Mouse (Mus musculus) limb, embryonic 12.5 days (tissue): Measurements from ENCODE around the gene Lyg1. TPM values are rescaled to one million over a fixed set of nuclear protein-coding genes. Genes with fewer than 3 reads are reported as not detected.
"Not testable (repeated sequence)": the region's sequence is repeated elsewhere in the genome, so short reads cannot be mapped to it uniquely, and the experiment has no call there.

Experiments used
- ATAC-seq: fragments of 200-750 bp; cut with Nextera tagmentation; 2 replicates; pipeline ENCODE4 v1.8.0; 2017; ENCODE audit warnings: low read depth, moderate TSS enrichment; ENCODE audit not compliant: insufficient number of reproducible peaks, insufficient read depth, low FRiP score, low TSS enrichment
- H3K27ac ChIP-seq: fragments of 300-500 bp; sonication (generic); 2 replicates; pipeline ENCODE4 v1.5.1; 2016; ENCODE audit warnings: mild to moderate bottlenecking, moderate library complexity
- H3K27me3 ChIP-seq: fragments of 300-500 bp; sonication (generic); 2 replicates; pipeline ENCODE4 v1.6.1; 2016; ENCODE audit warnings: mild to moderate bottlenecking, moderate library complexity
- H3K36me3 ChIP-seq: fragments of 300-500 bp; sonication (generic); 2 replicates; pipeline ENCODE4 v1.6.1; 2016; ENCODE audit warnings: mild to moderate bottlenecking, moderate library complexity
- H3K4me1 ChIP-seq: fragments of 300-500 bp; sonication (generic); replicated peaks from 2 replicates; pipeline ENCODE4 v1.6.1; 2016
- H3K4me2 ChIP-seq: fragments of 300-500 bp; sonication (generic); 2 replicates; pipeline ENCODE4 v1.6.1; 2016; ENCODE audit warnings: mild to moderate bottlenecking, moderate library complexity
- H3K4me3 ChIP-seq: fragments of 300-500 bp; sonication (generic); replicated peaks from 2 replicates; pipeline ENCODE4 v1.5.1; 2016; ENCODE audit warnings: mild to moderate bottlenecking
- H3K9ac ChIP-seq: fragments of 300-500 bp; sonication (generic); replicated peaks from 2 replicates; pipeline ENCODE4 v1.6.1; 2016; ENCODE audit warnings: mild to moderate bottlenecking, moderate library complexity
- H3K9me3 ChIP-seq: fragments of 300-500 bp; sonication (generic); 2 replicates; pipeline ENCODE4 v1.6.1; 2016; ENCODE audit warnings: mild to moderate bottlenecking, moderate library complexity
- WGBS: fragments of 180-500 bp; shearing (Covaris S2); methylation state at CpG from one replicate; pipeline ENCODE4 v1.1.7; 2016; 5-methylcytosine and 5-hydroxymethylcytosine counted together
- polyA plus RNA-seq: library from polyadenylated mRNA; unstranded; fragments of >200 nt; fragmentation: Nextera tagmentation; extraction: Ambion mirVana; gene quantifications from 2 replicates; pipeline ENCODE4 v1.2.1, GENCODE M21; 2016

Lyg1 gene
- polyA plus RNA-seq, 1 experiment from 2014 or later: not detected

DNA sequence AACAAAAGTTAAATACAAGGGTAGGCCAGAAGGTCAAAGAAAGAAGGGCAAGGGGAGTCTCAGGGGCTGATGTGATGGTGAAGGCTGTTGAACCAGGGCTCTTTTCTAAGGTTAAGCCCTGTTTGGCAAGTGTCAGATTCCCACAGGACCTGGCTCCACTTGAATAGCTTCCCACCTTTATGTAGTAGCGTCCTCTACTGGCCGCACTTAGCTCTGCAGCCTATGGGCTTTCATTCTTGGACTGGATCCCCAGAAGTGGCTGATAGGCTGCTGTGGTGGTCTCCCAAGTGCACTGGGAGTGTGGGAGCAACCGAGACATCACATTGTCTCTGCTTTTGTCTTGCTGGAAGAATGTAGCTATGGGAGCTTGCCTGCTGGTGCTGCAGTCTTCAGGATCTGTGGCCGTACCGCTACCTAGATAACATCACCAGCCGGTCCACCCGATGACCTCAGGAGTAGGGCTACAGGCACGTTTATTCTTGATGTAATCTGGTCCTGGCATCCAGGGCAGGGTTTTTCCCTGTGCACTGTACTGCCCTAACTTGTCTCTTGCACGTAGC, 28.3 kb upstream of the Lyg1 start:
- Histone ChIP-seq H3K4me3 (no peak overlapping the region), H3K36me3 (peaks cover 62% of the 10 kb centered on the region), H3K4me2 (no peak overlapping the region), H3K4me1 (no peaks in the 10 kb centered on the region), H3K27me3 (no peaks in the 10 kb centered on the region), H3K9me3 (no peaks in the 10 kb centered on the region), H3K27ac (no peak overlapping the region), H3K9ac (no peak overlapping the region)
- ATAC-seq: no peak
- 85% methylated on average over 9 of the region's 9 CpGs for whole genome bisulfite sequencing

DNA sequence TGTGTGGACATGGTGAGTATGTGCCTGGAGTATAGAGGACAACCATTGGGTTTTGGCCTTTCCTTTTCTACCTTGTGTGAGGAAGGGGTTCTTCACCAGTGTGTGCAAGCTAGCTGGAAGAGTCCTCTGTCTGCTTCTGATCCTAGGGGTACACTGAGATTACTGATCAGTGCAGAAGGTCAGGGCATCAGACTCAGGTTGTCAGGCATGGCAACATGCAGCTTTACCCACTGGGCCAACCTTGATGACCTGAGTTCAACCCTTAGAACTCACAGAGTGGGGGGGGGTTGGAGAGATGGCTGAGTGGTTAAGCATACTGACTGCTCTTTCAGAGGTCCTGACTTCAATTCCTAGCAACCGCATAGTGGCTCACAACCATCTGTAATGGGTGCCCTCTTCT, 26.8 kb upstream of the Lyg1 start:
- H3K36me3 ChIP-seq: peaks cover 48% of the 10 kb centered on the region
- no peak overlapping the region for H3K27ac ChIP-seq

DNA sequence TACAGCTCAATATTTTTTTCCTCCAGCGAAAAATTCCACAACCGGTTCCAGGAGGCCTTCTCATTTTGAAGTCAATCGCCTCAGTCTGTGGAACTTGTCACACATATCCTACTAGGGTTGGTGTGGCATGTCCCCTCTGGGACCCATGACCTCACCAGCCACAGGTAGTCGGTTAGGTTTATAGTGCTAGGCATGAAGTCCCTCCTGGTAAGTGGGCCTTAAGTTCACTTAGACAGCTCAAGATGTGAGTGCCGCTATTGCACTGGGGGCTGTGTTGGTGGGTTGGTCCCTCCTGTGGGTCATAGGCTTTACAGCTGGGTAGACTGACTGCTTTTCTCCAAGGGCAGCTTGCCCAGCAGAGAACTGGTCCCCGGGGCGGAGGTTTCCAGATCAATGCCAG, 19.7 kb upstream of the Lyg1 start:
- Histone ChIP-seq H3K4me3 (no peak overlapping the region), H3K4me2 (no peak overlapping the region), H3K4me1 (no peaks in the 10 kb centered on the region), H3K27me3 (no peaks in the 10 kb centered on the region), H3K27ac (no peak overlapping the region), H3K9ac (no peak overlapping the region), H3K9me3 (no peaks in the 10 kb centered on the region), H3K36me3 (no peaks in the 10 kb centered on the region)
- no peak for ATAC-seq
- WGBS: 84% methylated on average over 7 of the region's 7 CpGs

More for the DNA sequence above, 26.8 kb upstream of the Lyg1 start:
- no peak for ATAC-seq
- no peaks in the 10 kb centered on the region for H3K9me3 ChIP-seq
- no peak overlapping the region for H3K9ac ChIP-seq
- no peak overlapping the region for H3K4me3 ChIP-seq
- H3K27me3 ChIP-seq: no peaks in the 10 kb centered on the region
- no peak overlapping the region for H3K4me2 ChIP-seq
- 100% methylated on average over 1 of the region's 1 CpGs for WGBS
- H3K4me1 ChIP-seq: no peaks in the 10 kb centered on the region

DNA sequence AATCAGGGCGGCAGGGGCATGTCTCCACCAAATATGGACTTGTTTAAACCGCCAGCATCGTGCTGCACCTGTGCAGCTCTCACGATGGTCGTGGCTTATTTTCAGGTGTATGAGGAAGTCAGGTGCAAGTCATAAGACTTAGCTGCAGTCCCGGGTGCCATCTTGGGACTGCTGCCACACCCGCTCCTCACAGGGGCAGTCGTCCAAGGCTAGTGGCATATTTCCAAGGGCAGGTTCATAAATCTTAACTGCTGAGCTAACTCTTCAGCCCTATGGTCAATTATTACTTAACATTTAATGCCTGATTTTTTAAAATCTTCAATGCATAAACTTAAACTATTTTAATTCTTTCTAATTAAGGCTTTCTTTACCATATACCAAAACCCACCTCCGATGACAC, 19.1 kb upstream of the Lyg1 start:
- H3K27me3 ChIP-seq, H3K4me3 ChIP-seq: not testable (repeated sequence)

DNA sequence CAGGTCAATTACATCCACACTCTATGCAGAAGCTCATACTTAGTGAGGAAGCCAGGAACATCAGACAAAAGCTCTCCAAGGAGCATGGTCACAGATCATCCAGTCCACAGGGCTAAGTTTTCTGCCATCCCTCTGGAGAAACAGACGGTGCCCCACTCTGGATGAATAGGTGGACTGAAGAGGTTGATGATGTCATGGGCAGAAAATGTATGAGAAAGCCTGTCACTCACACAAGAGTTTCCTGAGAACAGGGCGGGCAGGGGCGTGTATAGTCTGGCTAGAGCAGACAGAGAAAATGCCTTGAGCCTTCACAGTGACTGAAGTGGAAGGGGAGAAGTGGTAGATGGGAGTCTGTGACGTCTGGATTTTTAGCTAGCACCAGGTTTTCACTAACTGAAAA, 14.0 kb upstream of the Lyg1 start:
- ATAC-seq: no peak
- Histone ChIP-seq H3K4me1 (no peaks in the 10 kb centered on the region), H3K36me3 (no peaks in the 10 kb centered on the region), H3K9ac (no peak overlapping the region), H3K4me2 (no peak overlapping the region), H3K4me3 (no peak overlapping the region), H3K9me3 (no peaks in the 10 kb centered on the region), H3K27me3 (no peaks in the 10 kb centered on the region), H3K27ac (no peak overlapping the region)
- WGBS: 64% methylated on average over 4 of the region's 4 CpGs

More for the DNA sequence above, 19.1 kb upstream of the Lyg1 start:
- H3K9ac ChIP-seq, ATAC-seq, H3K27ac ChIP-seq, H3K36me3 ChIP-seq, H3K4me1 ChIP-seq, H3K9me3 ChIP-seq, H3K4me2 ChIP-seq: not testable (repeated sequence)
- WGBS: 74% methylated on average over 9 of the region's 9 CpGs

DNA sequence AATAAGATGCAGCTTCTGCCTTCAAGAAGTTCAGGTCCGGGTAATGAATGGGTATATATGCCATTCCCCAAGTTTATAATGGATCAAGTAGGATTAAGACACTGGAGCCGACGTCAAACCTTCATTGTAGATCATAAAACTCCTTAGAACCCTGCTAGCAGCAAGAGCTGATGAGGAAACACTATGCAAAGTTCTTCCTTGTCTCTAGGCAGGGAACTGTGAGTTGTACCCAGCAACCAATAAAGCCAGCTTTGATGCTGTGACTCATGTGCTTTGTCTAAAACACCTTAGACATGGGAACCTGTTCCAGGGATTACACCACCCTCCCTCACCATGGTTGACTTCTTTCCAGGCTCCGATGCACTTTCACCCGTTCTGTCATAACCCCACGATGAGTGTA, 11.2 kb upstream of the Lyg1 start:
- Histone ChIP-seq H3K4me3 (no peak overlapping the region), H3K9ac (no peak overlapping the region), H3K36me3 (no peaks in the 10 kb centered on the region), H3K9me3 (no peaks in the 10 kb centered on the region), H3K4me2 (no peak overlapping the region), H3K27ac (no peak overlapping the region), H3K4me1 (0 out of 2 replicates have a peak, but pooled peaks cover 3% of the 10 kb centered on the region), H3K27me3 (no peaks in the 10 kb centered on the region)
- ATAC-seq: no peak
- WGBS: 68% methylated on average over 6 of the region's 6 CpGs

DNA sequence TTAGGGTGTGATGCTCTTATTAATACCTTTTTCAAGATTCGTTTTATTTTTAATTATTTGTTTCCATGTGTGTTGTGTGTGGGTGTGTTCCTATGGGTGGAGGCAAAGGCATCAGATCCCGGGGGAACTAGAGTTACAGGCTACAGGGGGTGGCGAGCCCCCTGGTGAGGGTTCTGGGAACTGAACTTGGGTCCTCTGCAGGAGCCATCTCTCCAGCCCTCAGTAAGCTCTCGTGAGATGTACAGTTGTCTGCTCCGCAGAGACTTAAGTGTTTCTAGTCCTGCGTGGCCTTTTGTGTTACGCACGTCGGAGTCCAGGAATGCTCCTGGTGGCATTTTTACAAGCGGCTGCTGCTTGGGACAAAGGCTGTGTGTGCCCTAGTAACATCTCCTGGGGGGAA, 8.0 kb upstream of the Lyg1 start:
- Histone ChIP-seq H3K36me3 (no peaks in the 10 kb centered on the region), H3K9ac (no peak overlapping the region), H3K4me1 (0 out of 2 replicates have a peak, but pooled peaks cover 3% of the 10 kb centered on the region), H3K4me3 (no peak overlapping the region), H3K27ac (no peak overlapping the region), H3K9me3 (0 out of 2 replicates have a peak, but pooled peaks cover 2% of the 10 kb centered on the region), H3K4me2 (no peak overlapping the region), H3K27me3 (no peaks in the 10 kb centered on the region)
- no peak for ATAC-seq
- 51% methylated on average over 10 of the region's 10 CpGs for WGBS

DNA sequence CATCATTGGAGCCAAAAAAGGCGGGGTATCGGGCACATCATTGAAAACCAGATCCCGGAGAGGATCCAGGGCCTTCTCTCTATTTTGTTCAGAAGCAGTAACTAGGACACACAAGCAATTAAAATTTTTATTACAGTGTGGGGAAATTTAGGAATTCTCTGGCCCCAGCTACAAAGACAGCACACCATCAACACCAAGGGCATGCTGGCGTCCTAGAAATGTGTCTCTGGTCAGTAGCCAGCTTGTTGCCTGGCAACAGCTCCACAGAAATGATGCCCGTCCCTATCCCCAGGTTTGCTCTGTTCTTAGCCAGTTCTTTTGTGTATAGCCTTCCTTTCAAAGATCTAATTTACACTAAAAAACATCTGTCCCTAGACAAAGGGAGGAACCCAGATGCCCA, 1.9 kb upstream of the Lyg1 start:
- 76% methylated on average over 5 of the region's 5 CpGs for whole genome bisulfite sequencing
- Histone ChIP-seq H3K36me3 (no peaks in the 10 kb centered on the region), H3K9me3 (0 out of 2 replicates have a peak, but pooled peaks cover 3% of the 10 kb centered on the region), H3K27ac (no peak overlapping the region), H3K27me3 (no peaks in the 10 kb centered on the region), H3K4me2 (no peak overlapping the region), H3K4me3 (no peak overlapping the region), H3K4me1 (no peaks in the 10 kb centered on the region), H3K9ac (no peak overlapping the region)
- no peak for ATAC-seq

DNA sequence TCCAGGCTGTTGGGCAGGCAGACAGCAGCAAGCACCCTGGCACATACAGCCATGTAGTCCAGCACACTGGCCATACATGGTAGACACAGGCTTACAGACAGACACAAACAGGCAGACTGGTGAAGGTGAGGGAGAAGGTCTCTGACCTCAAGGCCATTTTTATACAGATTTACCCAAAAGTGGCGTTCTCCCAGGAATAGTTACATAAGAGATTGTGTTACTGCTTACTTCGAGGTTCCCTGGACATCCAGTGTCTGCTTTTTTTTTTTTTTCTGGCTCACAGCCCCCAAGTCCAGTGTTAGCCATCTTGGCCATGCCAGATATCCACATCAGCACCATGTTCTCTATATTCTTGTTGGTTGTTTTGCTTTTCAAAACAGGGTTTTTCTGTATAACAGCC, 957 bp upstream of the Lyg1 start:
- 69% methylated on average over 2 of the region's 2 CpGs for WGBS
- Histone ChIP-seq H3K27ac (no peak overlapping the region), H3K4me1 (no peaks in the 10 kb centered on the region), H3K4me3 (no peak overlapping the region), H3K9ac (no peak overlapping the region), H3K36me3 (no peaks in the 10 kb centered on the region), H3K27me3 (no peaks in the 10 kb centered on the region), H3K9me3 (0 out of 2 replicates have a peak, but pooled peaks cover 3% of the 10 kb centered on the region), H3K4me2 (no peak overlapping the region)
- ATAC-seq: no peak

DNA sequence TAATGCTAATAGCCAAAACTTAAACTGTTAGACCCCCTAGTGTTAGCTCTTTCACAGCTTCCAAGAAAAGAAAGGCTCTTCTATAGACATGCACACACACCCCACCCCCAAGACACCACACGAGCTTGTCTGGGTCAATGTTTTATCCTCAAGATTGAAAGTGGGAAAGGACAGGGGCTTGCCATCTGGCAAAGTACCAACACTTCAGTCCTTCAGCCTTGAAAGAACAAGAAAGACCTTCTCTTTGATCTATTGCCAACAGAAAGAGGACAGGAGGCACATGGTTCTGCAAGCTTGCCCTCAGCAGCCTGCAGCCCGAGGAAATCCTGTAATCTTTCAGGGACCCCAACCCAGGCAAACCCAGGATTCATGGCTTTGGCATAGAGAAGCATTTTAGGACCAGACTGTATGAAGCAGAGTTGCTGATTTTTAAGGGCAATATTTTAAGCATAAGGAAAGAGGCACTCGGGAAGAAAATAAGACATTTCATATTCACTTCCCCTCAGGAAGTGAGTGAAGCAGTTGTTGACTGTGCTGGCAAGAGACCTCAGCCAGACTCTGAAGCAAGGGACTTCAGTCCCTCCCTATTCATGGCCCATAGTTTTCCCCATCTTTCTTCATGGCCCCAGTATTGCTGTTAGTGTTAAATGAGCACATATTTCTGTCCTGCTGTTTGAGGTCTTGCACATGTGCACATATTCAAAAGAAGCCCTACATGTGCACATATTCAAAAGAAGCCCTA, 698 bp downstream of the Lyg1 start:
- H3K36me3 ChIP-seq: no peaks in the 10 kb centered on the region
- WGBS: 46% methylated on average over 3 of the region's 3 CpGs
- H3K9me3 ChIP-seq: 0 out of 2 replicates have a peak, but pooled peaks cover 3% of the 10 kb centered on the region
- H3K27me3 ChIP-seq: no peaks in the 10 kb centered on the region
- no peak overlapping the region for H3K4me2 ChIP-seq
- ATAC-seq: no peak
- H3K4me1 ChIP-seq: no peaks in the 10 kb centered on the region
- no peak overlapping the region for H3K9ac ChIP-seq
- no peak overlapping the region for H3K27ac ChIP-seq
- no peak overlapping the region for H3K4me3 ChIP-seq

DNA sequence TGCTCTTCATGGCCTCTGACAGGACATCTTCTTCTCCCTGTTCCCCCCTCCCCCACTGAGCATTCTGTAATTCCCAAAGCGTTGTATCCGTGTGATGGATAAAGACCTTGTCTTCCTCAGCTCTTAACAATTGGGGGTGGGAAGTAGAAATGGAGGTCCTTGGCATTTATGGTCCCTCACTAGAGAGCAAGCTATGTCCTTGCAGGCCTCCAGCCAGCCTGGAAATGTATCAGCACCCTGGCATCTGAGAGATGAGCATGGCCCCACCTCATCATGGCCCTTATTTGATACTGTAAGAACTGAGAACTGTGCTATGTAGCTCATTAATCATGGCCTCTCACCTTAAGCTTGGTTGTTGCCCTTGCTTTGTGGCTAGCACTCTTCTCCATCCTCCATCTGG, 2.3 kb downstream of the Lyg1 start:
- Histone ChIP-seq H3K4me3 (no peak overlapping the region), H3K4me2 (no peak overlapping the region), H3K9ac (no peak overlapping the region), H3K27me3 (no peaks in the 10 kb centered on the region), H3K27ac (no peak overlapping the region), H3K36me3 (no peaks in the 10 kb centered on the region), H3K4me1 (no peaks in the 10 kb centered on the region), H3K9me3 (no peaks in the 10 kb centered on the region)
- ATAC-seq: no peak
- 92% methylated on average over 2 of the region's 2 CpGs for WGBS

DNA sequence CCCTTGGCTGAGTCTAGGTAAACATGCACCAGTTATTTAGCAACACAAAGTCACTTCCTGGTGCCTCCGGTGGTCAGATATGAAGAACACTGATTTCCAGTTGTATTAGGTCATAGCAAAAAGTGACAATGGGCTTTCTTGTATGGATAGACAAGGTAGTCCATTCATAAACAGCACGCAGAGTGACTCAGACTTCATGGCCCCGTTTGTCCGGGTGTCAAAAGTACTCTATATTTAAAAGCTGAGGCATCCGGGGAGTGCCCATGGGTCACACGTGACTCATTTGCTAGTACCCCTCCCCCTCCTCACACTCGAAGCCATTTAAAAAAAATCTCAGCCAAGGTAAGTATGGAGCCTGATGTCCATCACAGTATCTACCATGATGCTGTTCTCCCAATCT, 2.8 kb downstream of the Lyg1 start:
- no peak overlapping the region for H3K9ac ChIP-seq
- no peaks in the 10 kb centered on the region for H3K36me3 ChIP-seq
- no peaks in the 10 kb centered on the region for H3K9me3 ChIP-seq
- no peak overlapping the region for H3K27ac ChIP-seq
- no peaks in the 10 kb centered on the region for H3K27me3 ChIP-seq
- H3K4me2 ChIP-seq: no peak overlapping the region
- no peak for ATAC-seq
- 82% methylated on average over 7 of the region's 7 CpGs for WGBS
- H3K4me3 ChIP-seq: no peak overlapping the region
- H3K4me1 ChIP-seq: no peaks in the 10 kb centered on the region
